Comparison of ENCODE assay signal across 9 mouse cellular contexts in genomic region chr17:12534353-12535145, GRCm38 (mm10). TPM values are rescaled to one million over a fixed set of nuclear protein-coding genes. Genes with fewer than 3 reads are reported as not detected.
A peak's percentile ranks its signal among the peaks of the same experiment; 100 is the strongest.
DNase-seq lines count a peak whose midpoint lies in the region; TF ChIP-seq lines count a peak whose summit lies in the region.
"Had no signal": no experiment of that assay in that cellular context is flagged by ENCODE, and none has a peak within 500 bp of the region (broad histone marks: within the 10 kb centered on the region; RNA-seq: fewer than 3 reads in every experiment).

No protein-coding gene starts in this region.

- no peaks in the 10 kb centered on the region for H3K36me3 ChIP-seq in heart, adult 2 months (ENCODE audit: control insufficient read depth, insufficient read depth, low read length)
- no peaks in the 10 kb centered on the region for H3K36me3 ChIP-seq in heart, embryonic 10.5 days

- TF ChIP-seq CTCF in heart, adult 2 months (IDR thresholded peaks at IDR 0.05) = peak; percentile 96

- DNase-seq in heart, adult 2 months = peak; percentile 58 to 60
- DNase-seq in heart, embryonic 10.5 days (ENCODE audit: low spot score) = no peak
- DNase-seq in R1 (ENCODE audit: low read depth, low spot score) = peak; percentile 78
- peak; percentile 61 for DNase-seq in cerebellum, adult 9-11 months
- peak; percentile 27 to 49 for DNase-seq in gastrocnemius, postnatal 36 days
- peak; percentile 21 to 74 for DNase-seq in layer of hippocampus, adult 18-20 months (ENCODE audit: low spot score in 2 of 2)
- DNase-seq in lung, postnatal 14 days = peak; percentile 82
- DNase-seq in spleen, postnatal 10 days (ENCODE audit: low spot score in 2 of 2) = peak; percentile 15 to 64

- intact Hi-C loops in heart, adult 2 months (cut with DNase I) = loop anchor here (1.0 to 2.0 kb wide), 3 partner anchors 118 to 276 kb away; no protein-coding TSS in a partner anchor
- intact Hi-C loops in gastrocnemius, postnatal 36 days (cut with DNase I) = loop anchor here (5.0 kb wide), 1 partner anchor 278 kb away; no protein-coding TSS in a partner anchor

- H3K9ac ChIP-seq in heart, adult 2 months (ENCODE audit: low read depth, low read length) = no peak overlapping the region

- no peaks in the 10 kb centered on the region for H3K9me3 ChIP-seq in heart, embryonic 10.5 days

- WGBS in heart, adult 2 months = 57% methylated on average over 13 of the region's 13 CpGs
- 60% methylated on average over 13 of the region's 13 CpGs for WGBS in heart, embryonic 10.5 days

- no peak overlapping the region for H3K4me3 ChIP-seq in heart, adult 2 months
- no peak overlapping the region for H3K4me3 ChIP-seq in heart, embryonic 10.5 days
- H3K4me3 ChIP-seq: myocyte had no signal

- no peak overlapping the region for H3K27ac ChIP-seq in heart, adult 2 months
- H3K27ac ChIP-seq in heart, embryonic 10.5 days = no peak overlapping the region

- H3K4me1 ChIP-seq in heart, adult 2 months (ENCODE audit: control insufficient read depth, insufficient read depth, low read length) = peaks cover 3% of the 10 kb centered on the region
- peaks cover 25% of the 10 kb centered on the region for H3K4me1 ChIP-seq in heart, embryonic 10.5 days

- no peaks in the 10 kb centered on the region for H3K79me2 ChIP-seq in heart, adult 2 months (replicated peaks; ENCODE audit: control insufficient read depth, insufficient read depth, low read length)

- TF ChIP-seq EP300 in heart, adult 2 months (IDR thresholded peaks at IDR 0.05; ENCODE audit: insufficient read depth, low read depth, low read length) = no peak

- no peak for TF ChIP-seq POLR2A in heart, adult 2 months (IDR thresholded peaks at IDR 0.05; ENCODE audit: insufficient read depth, low read depth, low read length)

- H3K27me3 ChIP-seq in heart, adult 2 months (ENCODE audit: control insufficient read depth, insufficient read depth, low read length) = no peaks in the 10 kb centered on the region
- 0 out of 2 replicates have a peak, but pooled peaks cover 7% of the 10 kb centered on the region for H3K27me3 ChIP-seq in heart, embryonic 10.5 days (ENCODE audit: insufficient read depth, poor library complexity, severe bottlenecking)

RNA-seq across cellular contexts. Expression of gene Slc22a3, which starts 27.0 kb away (rescaled TPM):
- total RNA-seq in heart, adult 2 months (2021) = 10 to 100 TPM in 1 of 2 experiments, 1 to 10 TPM in 1; 9.3 to 11.3 TPM
- polyA plus RNA-seq in heart, adult 2 months (2012; rRNA removed) = 5.6 and 7.7 TPM in 2 replicates
- polyA plus RNA-seq in heart, embryonic 10.5 days (2016; fragmentation: Nextera tagmentation; extraction: Ambion mirVana) = 0.32 and 0.74 TPM in 2 replicates
- 1 to 10 TPM; 1.7 to 1.9 TPM for total RNA-seq in gastrocnemius, postnatal 36 days (2021)
- total RNA-seq in layer of hippocampus, adult 18-20 months (2021) = under 1 TPM; 0.25 to 0.45 TPM
- polyA plus RNA-seq: myocyte had no signal

RNA-seq across cellular contexts. Expression of gene Slc22a2, which starts 49.4 kb away (rescaled TPM):
- total RNA-seq in heart, adult 2 months (2021) = not detected
- polyA plus RNA-seq in heart, adult 2 months (2012; rRNA removed) = 0.20 TPM in 1 of 2 replicates, not detected in the other
- 0.09 TPM in 1 of 2 replicates, not detected in the other for polyA plus RNA-seq in heart, embryonic 10.5 days (2016; fragmentation: Nextera tagmentation; extraction: Ambion mirVana)
- not detected for total RNA-seq in gastrocnemius, postnatal 36 days (2021)
- total RNA-seq in layer of hippocampus, adult 18-20 months (2021) = under 1 TPM in 1 of 2 experiments, not detected in 1; 0.20 TPM
- polyA plus RNA-seq: myocyte had no signal
